Mouse (Mus musculus) ES-Bruce4 (cell line): ENCODE data around the gene Ptf1a.

Experiments used
- CTCF ChIP-seq: IDR thresholded peaks from one replicate; pipeline ENCODE4 v1.8.1; 2011; ENCODE audit warnings: low read depth, low read length
- EP300 ChIP-seq: IDR thresholded peaks from 2 replicates; pipeline ENCODE4 v1.6.1; 2011; ENCODE audit warnings: low read depth, low read length; ENCODE audit not compliant: insufficient read depth

GRCm38 (mm10) chr2:19448042-19448700 is 2.7 kb downstream of the Ptf1a start:
- TF ChIP-seq CTCF: peak; percentile 38
- TF ChIP-seq EP300: no peak
